Mouse (Mus musculus): ENCODE results near the gene Mrpl58. TPM values are rescaled to one million over a fixed set of nuclear protein-coding genes. Genes with fewer than 3 reads are reported as not detected.

The Mrpl58 gene
- polyA plus RNA-seq, 2 experiments, result 37.8 to 90.7 TPM

DNA sequence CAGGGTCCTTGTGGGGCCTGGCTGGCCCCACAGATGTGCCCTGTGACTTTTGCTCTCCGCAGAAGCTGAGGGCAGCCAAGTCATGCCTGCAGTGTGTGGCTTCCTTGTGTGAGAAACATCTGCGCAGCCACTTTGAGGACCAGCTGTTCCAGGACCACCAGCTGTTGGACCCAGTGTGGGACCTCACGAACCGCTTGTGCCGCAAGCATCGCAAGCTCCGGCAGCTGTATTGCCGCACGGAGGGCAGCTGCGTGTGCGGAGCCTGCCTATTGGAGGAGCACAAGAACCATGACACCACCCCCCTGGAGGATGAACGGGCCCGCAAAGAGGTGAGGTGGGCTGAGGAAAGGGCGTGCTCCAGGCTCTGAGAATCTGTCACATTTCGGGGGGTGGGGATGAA, 37.9 kb downstream of the Mrpl58 start:
- WGBS (ENCODE audit: insufficient replicate concordance), result 54% methylated on average over 15 of the region's 15 CpGs
- H3K4me3 ChIP-seq (ENCODE audit: insufficient read depth in 1 of 2, low read depth in 2 of 2, low read length in 2 of 2), result no peak overlapping the region
- no peak for TF ChIP-seq CTCF (IDR thresholded peaks at IDR 0.05; ENCODE audit: low read depth)

DNA sequence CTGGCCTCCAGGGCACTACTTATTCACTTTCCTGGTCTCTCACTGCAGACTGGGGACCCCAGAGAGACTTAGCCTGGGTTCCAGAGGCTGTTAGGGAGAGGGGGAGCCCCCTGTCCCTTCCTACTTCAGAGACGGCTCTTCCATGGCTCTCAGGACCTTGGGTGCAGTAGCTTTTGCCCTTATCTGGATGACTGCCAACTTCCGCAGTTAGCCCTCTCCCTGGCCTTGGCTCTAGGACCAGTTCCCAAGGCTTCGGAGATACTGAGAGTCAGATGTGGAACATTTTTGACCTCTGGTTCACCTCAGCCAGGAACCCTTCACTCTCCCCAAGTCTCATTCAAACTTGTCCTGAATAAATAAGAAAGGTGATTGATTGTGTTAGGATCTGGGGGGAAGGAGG, 43.4 kb downstream of the Mrpl58 start:
- peak overlapping the region; percentile 4; the same call in 1 of the 2 replicates for H3K4me2 ChIP-seq (ENCODE audit: low read depth)
- H3K9ac ChIP-seq (replicated peaks), result no peak overlapping the region
- H3K4me3 ChIP-seq (ENCODE audit: insufficient read depth in 1 of 2, low read depth in 2 of 2, low read length in 2 of 2), result no peak overlapping the region
- no peaks in the 10 kb centered on the region for H3K9me3 ChIP-seq (ENCODE audit: control insufficient read depth, low read length)
- H3K36me3 ChIP-seq (replicated peaks; ENCODE audit: control insufficient read depth, insufficient read depth, low read depth), result no peaks in the 10 kb centered on the region
- 34% methylated on average over 3 of the region's 3 CpGs for WGBS (ENCODE audit: insufficient replicate concordance)
- no peaks in the 10 kb centered on the region for H3K27me3 ChIP-seq (ENCODE audit: control insufficient read depth, insufficient read depth, low read length)
- TF ChIP-seq EP300 (IDR thresholded peaks at IDR 0.05; ENCODE audit: low read depth) (no peak), CTCF (IDR thresholded peaks at IDR 0.05; ENCODE audit: low read depth) (no peak)
- DNase-seq (ENCODE audit: low read depth in 3 of 3, low spot score in 3 of 3), result no peak
- no peak for ATAC-seq (ENCODE audit: insufficient read depth)
- peaks cover 0 to 20% of the 10 kb centered on the region in 2 experiments; a peak in 2 of 4 replicates for H3K4me1 ChIP-seq (replicated peaks; ENCODE audit: control insufficient read depth in 2 of 2, insufficient read depth in 2 of 2, low read length in 1 of 2)
- H3K27ac ChIP-seq, result no peak overlapping the region

More for the DNA sequence above, 37.9 kb downstream of the Mrpl58 start:
- Histone ChIP-seq H3K9me3 (ENCODE audit: control insufficient read depth, low read length) (no peaks in the 10 kb centered on the region; the same call in 1 of the 2 replicates), H3K9ac (replicated peaks) (no peak overlapping the region), H3K27me3 (ENCODE audit: control insufficient read depth, insufficient read depth, low read length) (peaks cover under 1% of the 10 kb centered on the region), H3K36me3 (replicated peaks; ENCODE audit: control insufficient read depth, insufficient read depth, low read depth) (no peaks in the 10 kb centered on the region), H3K4me1 (replicated peaks; ENCODE audit: control insufficient read depth in 2 of 2, insufficient read depth in 2 of 2, low read length in 1 of 2) (peaks cover 0 to 5% of the 10 kb centered on the region in 2 experiments; a peak in 1 of 4 replicates), H3K27ac (no peak overlapping the region), H3K4me2 (ENCODE audit: low read depth) (no peak overlapping the region)
- DNase-seq (ENCODE audit: low read depth in 3 of 3, low spot score in 3 of 3) (no peak), ATAC-seq (ENCODE audit: insufficient read depth) (no peak)

DNA sequence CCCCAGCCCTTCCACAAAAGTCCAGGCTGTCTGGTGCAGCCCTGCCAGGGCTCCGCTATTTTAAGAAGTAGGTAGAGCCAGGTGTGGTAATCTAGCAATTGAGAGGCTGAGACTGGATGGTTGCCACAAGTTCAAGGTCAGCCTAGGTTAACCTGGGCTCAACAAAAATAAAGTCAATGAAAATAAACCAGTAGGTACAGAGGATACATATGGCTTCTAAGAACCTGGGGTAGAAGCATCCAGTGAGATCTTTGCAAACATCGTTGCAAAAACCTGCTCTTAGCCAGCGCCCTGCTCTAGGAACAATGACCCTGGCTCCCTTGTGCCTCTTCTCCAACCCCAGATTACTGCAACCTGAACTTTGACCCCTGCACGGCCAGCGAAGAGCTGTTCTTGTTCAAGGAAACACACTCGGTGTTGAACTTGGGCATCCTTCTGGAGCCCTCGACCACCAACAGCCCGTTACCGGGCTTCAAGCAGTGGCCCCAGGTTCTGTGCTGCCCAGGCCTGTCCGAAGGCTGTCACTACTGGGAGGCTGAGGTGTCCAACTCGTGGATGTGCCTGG, 43.9 kb downstream of the Mrpl58 start:
- no peak overlapping the region for H3K27ac ChIP-seq

DNA sequence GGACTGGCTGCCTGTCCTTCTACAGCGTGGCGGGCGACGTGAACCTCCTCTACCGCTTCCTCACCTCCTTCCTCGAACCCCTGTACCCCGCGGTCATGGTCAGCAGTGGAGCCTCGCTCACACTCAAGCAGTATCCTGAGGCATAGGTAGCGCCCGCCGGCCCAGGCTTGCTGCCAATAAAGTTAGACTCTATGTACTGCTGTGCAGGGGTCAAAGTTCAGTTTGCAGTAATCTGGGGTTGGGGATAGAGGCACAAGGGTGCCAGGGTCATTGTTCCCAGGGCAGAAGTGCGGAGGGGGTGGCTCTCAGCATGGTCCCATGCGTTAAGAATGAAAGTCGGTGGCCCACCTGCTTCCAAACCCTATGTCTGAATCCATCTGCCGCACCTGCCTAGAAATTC, 44.5 kb downstream of the Mrpl58 start:
- no peak overlapping the region for H3K4me3 ChIP-seq (ENCODE audit: insufficient read depth in 1 of 2, low read depth in 2 of 2, low read length in 2 of 2)
- no peak overlapping the region for H3K4me2 ChIP-seq (ENCODE audit: low read depth)
- H3K36me3 ChIP-seq (replicated peaks; ENCODE audit: control insufficient read depth, insufficient read depth, low read depth), result no peaks in the 10 kb centered on the region
- no peak for TF ChIP-seq CTCF (IDR thresholded peaks at IDR 0.05; ENCODE audit: low read depth)
- no peak for TF ChIP-seq EP300 (IDR thresholded peaks at IDR 0.05; ENCODE audit: low read depth)
- H3K27ac ChIP-seq, result no peak overlapping the region
- no peaks in the 10 kb centered on the region for H3K9me3 ChIP-seq (ENCODE audit: control insufficient read depth, low read length)
- no peaks in the 10 kb centered on the region for H3K27me3 ChIP-seq (ENCODE audit: control insufficient read depth, insufficient read depth, low read length)
- ATAC-seq (ENCODE audit: insufficient read depth) (peak; percentile 56; the same call in 1 of the 2 replicates), DNase-seq (ENCODE audit: low read depth in 3 of 3, low spot score in 3 of 3) (no peak)
- 62% methylated on average over 16 of the region's 16 CpGs for WGBS (ENCODE audit: insufficient replicate concordance)
- H3K4me1 ChIP-seq (replicated peaks; ENCODE audit: control insufficient read depth in 2 of 2, insufficient read depth in 2 of 2, low read length in 1 of 2), result peaks cover 0 to 20% of the 10 kb centered on the region in 2 experiments; a peak in 2 of 4 replicates
- H3K9ac ChIP-seq (replicated peaks), result no peak overlapping the region

More for the DNA sequence above, 43.9 kb downstream of the Mrpl58 start:
- H3K4me1 ChIP-seq (replicated peaks; ENCODE audit: control insufficient read depth in 2 of 2, insufficient read depth in 2 of 2, low read length in 1 of 2), result peaks cover 0 to 20% of the 10 kb centered on the region in 2 experiments; a peak in 2 of 4 replicates
- H3K4me2 ChIP-seq (ENCODE audit: low read depth), result peak overlapping the region; percentile 4; the same call in 1 of the 2 replicates
- no peaks in the 10 kb centered on the region for H3K36me3 ChIP-seq (replicated peaks; ENCODE audit: control insufficient read depth, insufficient read depth, low read depth)
- no peak overlapping the region for H3K9ac ChIP-seq (replicated peaks)
- no peak for DNase-seq (ENCODE audit: low read depth in 3 of 3, low spot score in 3 of 3)
- ATAC-seq (ENCODE audit: insufficient read depth), result peak; percentile 23; the same call in 1 of the 2 replicates
- H3K27me3 ChIP-seq (ENCODE audit: control insufficient read depth, insufficient read depth, low read length), result no peaks in the 10 kb centered on the region
- WGBS (ENCODE audit: insufficient replicate concordance), result 60% methylated on average over 11 of the region's 11 CpGs
- no peak overlapping the region; a peak in 1 of 4 replicates for H3K4me3 ChIP-seq (ENCODE audit: insufficient read depth in 1 of 2, low read depth in 2 of 2, low read length in 2 of 2)
- TF ChIP-seq EP300 (IDR thresholded peaks at IDR 0.05; ENCODE audit: low read depth), result no peak
- no peak for TF ChIP-seq CTCF (IDR thresholded peaks at IDR 0.05; ENCODE audit: low read depth)
- H3K9me3 ChIP-seq (ENCODE audit: control insufficient read depth, low read length), result no peaks in the 10 kb centered on the region

DNA sequence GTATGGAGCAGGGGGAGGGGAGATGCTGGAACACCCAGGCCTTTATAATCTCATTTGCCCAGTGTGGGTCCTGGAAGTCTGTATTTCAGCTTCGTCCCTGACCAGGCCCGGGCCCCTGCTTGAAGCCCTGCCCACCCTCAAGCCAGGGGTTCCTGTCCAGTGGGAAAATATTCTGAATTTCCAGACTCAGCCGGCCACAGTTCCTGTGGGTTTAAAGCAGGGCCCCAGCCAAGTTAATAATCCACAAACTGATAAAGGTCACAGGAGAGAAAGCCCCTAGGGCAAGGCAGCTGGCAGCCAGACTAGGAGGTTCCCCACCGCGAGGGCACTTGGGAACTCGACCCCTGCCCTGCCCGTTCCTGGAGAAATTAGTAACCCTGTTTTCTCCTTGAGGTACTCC, 45.4 kb downstream of the Mrpl58 start:
- Histone ChIP-seq H3K4me3 (ENCODE audit: insufficient read depth in 1 of 2, low read depth in 2 of 2, low read length in 2 of 2) (no peak overlapping the region), H3K36me3 (replicated peaks; ENCODE audit: control insufficient read depth, insufficient read depth, low read depth) (no peaks in the 10 kb centered on the region), H3K27ac (no peak overlapping the region; the same call in 1 of the 2 replicates), H3K4me1 (replicated peaks; ENCODE audit: control insufficient read depth in 2 of 2, insufficient read depth in 2 of 2, low read length in 1 of 2) (peaks cover 0 to 20% of the 10 kb centered on the region in 2 experiments; a peak in 2 of 4 replicates), H3K9ac (replicated peaks) (no peak overlapping the region), H3K27me3 (ENCODE audit: control insufficient read depth, insufficient read depth, low read length) (no peaks in the 10 kb centered on the region), H3K4me2 (ENCODE audit: low read depth) (no peak overlapping the region), H3K9me3 (ENCODE audit: control insufficient read depth, low read length) (no peaks in the 10 kb centered on the region)
- DNase-seq (ENCODE audit: low read depth in 3 of 3, low spot score in 3 of 3), result no peak
- no peak for TF ChIP-seq EP300 (IDR thresholded peaks at IDR 0.05; ENCODE audit: low read depth)
- 64% methylated on average over 7 of the region's 7 CpGs for WGBS (ENCODE audit: insufficient replicate concordance)
- ATAC-seq (ENCODE audit: insufficient read depth), result no peak

All from liver, embryonic 14.5 days (tissue).